Mouse (Mus musculus): ENCODE data around the gene Tmem196.

DNA sequence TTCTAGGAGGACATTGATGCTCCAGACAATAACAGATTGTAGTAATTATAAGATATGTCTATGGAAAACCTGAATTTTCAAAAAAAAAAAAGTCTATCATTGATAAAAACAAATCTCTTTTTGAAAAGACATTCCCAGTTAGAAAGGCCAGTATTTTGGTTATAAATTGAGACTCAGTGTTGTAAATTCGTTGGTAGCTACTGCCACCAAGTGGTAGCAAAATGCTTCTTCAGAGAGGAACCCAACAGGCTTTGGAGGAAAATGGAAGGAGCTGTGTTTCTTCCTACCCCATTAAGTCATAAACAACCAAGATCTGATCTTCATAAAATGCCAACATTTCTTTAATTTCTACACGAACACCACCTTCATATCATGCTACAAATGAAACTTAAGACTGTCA, 36.1 kb downstream of the Tmem196 start:
- peak; percentile 46 for TF ChIP-seq CTCF (conservative IDR thresholded peaks at IDR 0.05; ENCODE audit: low read length)
- TF ChIP-seq POU5F1 (IDR thresholded peaks at IDR 0.05; ENCODE audit: borderline replicate concordance, low read length): no peak
